Mouse (Mus musculus) adrenal gland, postnatal 14 days (tissue): ENCODE results near the gene Myo1e. TPM values are rescaled to one million over a fixed set of nuclear protein-coding genes. Genes with fewer than 3 reads are reported as not detected.

Experiments used
- DNase-seq: peaks from one replicate; pipeline ENCODE4 v3.0.0; 2021; ENCODE audit warnings: mixed read lengths
- microRNA-seq, 2 experiments: library from miRNA; unstranded; fragments of <30 nt; microRNA quantifications; one replicate each; pipeline ENCODE4 v1.2.0; 2021
- total RNA-seq: library from RNA; stranded (reverse); gene quantifications from 2 replicates; pipeline ENCODE4 v1.2.3, GENCODE M21; 2021

Gene Myo1e
- total RNA-seq, 1 experiment from 2014 or later: 21.3 TPM

GRCm38 (mm10) chr9:70413038-70413437, 205.9 kb downstream of the Myo1e start:
- DNase-seq: no peak

DNA sequence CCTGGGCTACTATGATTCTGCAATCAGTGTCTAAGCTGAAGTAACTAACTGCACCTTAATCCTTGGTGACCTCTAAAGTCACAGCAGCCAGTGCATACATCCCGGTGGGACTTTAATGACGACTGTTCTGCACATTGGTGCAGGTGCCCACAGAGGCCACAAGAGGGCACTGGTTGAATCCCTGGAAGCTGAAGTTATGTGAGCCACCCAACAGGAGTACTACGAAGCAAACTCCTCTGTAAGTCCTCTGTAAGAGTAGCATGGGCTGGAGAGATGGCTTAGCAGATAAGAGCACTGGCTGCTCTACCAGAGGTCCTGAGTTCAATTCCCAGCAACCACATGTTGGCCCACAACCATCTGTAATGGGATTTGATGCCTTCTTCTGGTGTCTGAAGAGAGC, 209.3 kb downstream of the Myo1e start:
- peak; percentile 35 for DNase-seq

GRCm38 (mm10) chr9:70421257-70422056, 214.3 kb downstream of the Myo1e start, which contains the start of gene Ccnb2:
Gene Ccnb2 (minus strand): TSS chr9:70421547.
- DNase-seq: peak; percentile 94

GRCm38 (mm10) chr9:70422661-70423060, 215.5 kb downstream of the Myo1e start:
- DNase-seq: no peak

- no peak for DNase-seq
Observed at GRCm38 (mm10) chr9:70439959-70440358, 232.8 kb downstream of the Myo1e start.

GRCm38 (mm10) chr9:70449072-70449471, 241.9 kb downstream of the Myo1e start:
- DNase-seq: no peak

Small RNA genes within 50 kb of the gene (microRNA-seq; reads per million reads assigned to microRNA genes)
- gene Mir5626: 0 to 0.85 reads per million in 2 experiments

Other genes starting within 250 kb of the Myo1e start
- gene Bnip2, start 217.9 kb upstream of the Myo1e start, total RNA-seq: 97.8 and 100 TPM in 2 replicates
- 76.2 and 84.8 TPM in 2 replicates for gene Gtf2a2, start 194.8 kb upstream of the Myo1e start, total RNA-seq
- not detected in 2 replicates for gene Gcnt3, start 169.3 kb upstream of the Myo1e start, total RNA-seq
- gene Fam81a, start 64.8 kb upstream of the Myo1e start, total RNA-seq: 3.4 and 3.5 TPM in 2 replicates
- gene Ccnb2, start 214.2 kb downstream of the Myo1e start, total RNA-seq: 18.8 and 26.1 TPM in 2 replicates